Mouse (Mus musculus): ENCODE measurements around the gene Acacb.

Acacb gene

DNA sequence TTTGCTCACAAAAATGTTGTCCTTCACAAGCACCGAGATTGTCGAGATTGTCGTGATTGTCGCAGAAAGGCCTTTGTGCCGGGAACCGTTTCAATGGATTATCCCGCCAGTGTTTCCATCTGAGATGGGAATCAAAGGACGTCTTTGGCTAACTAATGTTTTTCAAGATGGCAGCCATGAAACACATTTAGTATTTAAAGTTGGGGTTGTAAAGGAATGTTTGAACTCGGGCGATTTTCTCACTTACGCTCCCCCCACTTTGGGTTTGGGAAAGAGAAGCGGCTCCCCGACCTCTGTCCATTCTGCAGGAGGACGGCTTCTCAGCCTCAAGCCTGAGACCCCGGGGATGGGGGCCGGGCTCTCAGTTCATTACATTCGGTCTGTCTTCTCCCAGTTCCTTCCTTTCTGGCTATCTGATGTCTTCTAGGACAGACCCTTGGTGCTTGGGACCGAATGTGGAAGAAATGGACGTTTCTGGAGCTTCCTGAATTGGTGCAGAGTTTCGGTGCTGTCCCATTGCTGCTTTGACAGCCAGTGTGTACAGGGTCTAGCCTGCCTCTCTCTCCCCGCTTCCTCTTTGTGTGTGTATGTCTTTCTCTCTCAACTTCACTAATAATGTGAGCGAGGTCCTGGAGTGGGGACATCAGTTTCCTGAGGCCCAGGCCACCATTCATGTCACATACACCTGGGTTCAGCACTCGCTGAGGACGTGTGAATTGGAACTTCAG is 153.7 kb downstream of the Acacb start:
- CTCF ChIA-PET = no interaction called here
